Mouse (Mus musculus) stomach, embryonic 16.5 days (tissue): ENCODE results near the gene Ccdc70. TPM values are rescaled to one million over a fixed set of nuclear protein-coding genes. Genes with fewer than 3 reads are reported as not detected.
A peak's percentile ranks its signal among the peaks of the same experiment; 100 is the strongest.

Source experiments
- ATAC-seq: fragments of 200-750 bp; cut with Nextera tagmentation; 2 replicates; pipeline ENCODE4 v1.8.0; 2017; ENCODE audit warnings: moderate number of reproducible peaks, moderate TSS enrichment; ENCODE audit not compliant: insufficient read depth, low FRiP score
- H3K27ac ChIP-seq: fragments of 300-500 bp; sonication (generic); 2 replicates; pipeline ENCODE4 v1.5.1; 2014; ENCODE audit warnings: low read length
- H3K27me3 ChIP-seq: fragments of 300-500 bp; sonication (generic); 2 replicates; pipeline ENCODE4 v1.6.1; 2014; ENCODE audit warnings: low read length, control low read depth, mixed read lengths; ENCODE audit not compliant: control insufficient read depth, insufficient read depth
- H3K36me3 ChIP-seq: fragments of 300-500 bp; sonication (generic); 2 replicates; pipeline ENCODE4 v1.6.1; 2014; ENCODE audit warnings: low read length; ENCODE audit not compliant: control insufficient read depth, insufficient read depth
- H3K4me1 ChIP-seq: fragments of 300-500 bp; sonication (generic); 2 replicates; pipeline ENCODE4 v1.6.1; 2014; ENCODE audit warnings: low read length, control low read depth, mixed read lengths; ENCODE audit not compliant: control insufficient read depth, insufficient read depth
- H3K4me2 ChIP-seq: fragments of 300-500 bp; sonication (generic); 2 replicates; pipeline ENCODE4 v1.6.1; 2014; ENCODE audit warnings: low read depth, low read length, mixed read lengths
- H3K4me3 ChIP-seq: fragments of 300-500 bp; sonication (generic); replicated peaks from 2 replicates; pipeline ENCODE4 v1.5.1; 2014; ENCODE audit warnings: mild to moderate bottlenecking, low read length
- H3K9ac ChIP-seq: fragments of 300-500 bp; sonication (generic); 2 replicates; pipeline ENCODE4 v1.6.1; 2014; ENCODE audit warnings: low read length
- H3K9me3 ChIP-seq: fragments of 300-500 bp; sonication (generic); replicated peaks from 2 replicates; pipeline ENCODE4 v1.6.1; 2016; ENCODE audit warnings: low read length, control low read depth; ENCODE audit not compliant: control insufficient read depth
- WGBS: fragments of 180-500 bp; shearing (Covaris S2); extraction: QIAGEN DNeasy Blood & Tissue Kit; methylation state at CpG from one replicate; pipeline ENCODE4 v1.1.7; 2014; 5-methylcytosine and 5-hydroxymethylcytosine counted together
- polyA plus RNA-seq: library from polyadenylated mRNA; unstranded; fragments of >200 nt; fragmentation: Nextera tagmentation; extraction: Ambion mirVana; gene quantifications from 2 replicates; pipeline ENCODE4 v1.2.1, GENCODE M21; 2015

Gene Ccdc70
- polyA plus RNA-seq, 1 experiment from 2014 or later: not detected

- H3K9ac ChIP-seq: no peak overlapping the region
- no peaks in the 10 kb centered on the region for H3K4me1 ChIP-seq
- no peaks in the 10 kb centered on the region for H3K36me3 ChIP-seq
- H3K27ac ChIP-seq: no peak overlapping the region
- H3K27me3 ChIP-seq: no peaks in the 10 kb centered on the region
- no peaks in the 10 kb centered on the region for H3K9me3 ChIP-seq
- H3K4me2 ChIP-seq: no peak overlapping the region
- 80% methylated on average over 7 of the region's 7 CpGs for WGBS
- H3K4me3 ChIP-seq: no peak overlapping the region
- ATAC-seq: no peak
These were observed 48.2 kb downstream of the Ccdc70 start for GRCm38 (mm10) chr8:22017731-22018130.

- Histone ChIP-seq H3K9me3 (no peaks in the 10 kb centered on the region), H3K9ac (no peak overlapping the region), H3K27ac (no peak overlapping the region), H3K36me3 (no peaks in the 10 kb centered on the region), H3K27me3 (no peaks in the 10 kb centered on the region), H3K4me2 (no peak overlapping the region), H3K4me3 (no peak overlapping the region), H3K4me1 (no peaks in the 10 kb centered on the region)
- WGBS: 52% methylated on average over 5 of the region's 5 CpGs
- ATAC-seq: peak; percentile 75
These were observed 49.9 kb downstream of the Ccdc70 start for GRCm38 (mm10) chr8:22019498-22019897.

- no peaks in the 10 kb centered on the region for H3K36me3 ChIP-seq
- no peak overlapping the region for H3K27ac ChIP-seq
- H3K27me3 ChIP-seq: no peaks in the 10 kb centered on the region
- H3K4me1 ChIP-seq: no peaks in the 10 kb centered on the region
- H3K4me2 ChIP-seq: no peak overlapping the region
- H3K4me3 ChIP-seq: no peak overlapping the region
- 60% methylated on average over 7 of the region's 7 CpGs for WGBS
- ATAC-seq: no peak
- no peak overlapping the region for H3K9ac ChIP-seq
- H3K9me3 ChIP-seq: no peaks in the 10 kb centered on the region
These were observed 52.7 kb downstream of the Ccdc70 start for GRCm38 (mm10) chr8:22022244-22022643.

Other genes with a start within 250 kb of the Ccdc70 start
- gene Defa24, start 235.3 kb upstream of the Ccdc70 start, polyA plus RNA-seq: 5.6 and 10.2 TPM in 2 replicates
- gene Defb50, start 146.2 kb upstream of the Ccdc70 start, polyA plus RNA-seq: not detected in 2 replicates
- not detected in 2 replicates for gene Defb2, start 129.8 kb upstream of the Ccdc70 start, polyA plus RNA-seq
- not detected in 2 replicates for gene Defb10, start 110.9 kb upstream of the Ccdc70 start, polyA plus RNA-seq
- gene Defb9, start 84.4 kb upstream of the Ccdc70 start, polyA plus RNA-seq: not detected in 2 replicates
- gene Defb11, start 63.4 kb upstream of the Ccdc70 start, polyA plus RNA-seq: not detected in 2 replicates
- gene Defb15, start 37.1 kb upstream of the Ccdc70 start, polyA plus RNA-seq: not detected in 2 replicates
- not detected in 2 replicates for gene Defb35, start 31.4 kb upstream of the Ccdc70 start, polyA plus RNA-seq
- gene Defb13, start 23.0 kb upstream of the Ccdc70 start, polyA plus RNA-seq: not detected in 2 replicates
- gene Fam90a1a, start 11.1 kb upstream of the Ccdc70 start, polyA plus RNA-seq: not detected in 2 replicates
- 11.1 and 12.7 TPM in 2 replicates for gene Atp7b, start 90.5 kb downstream of the Ccdc70 start, polyA plus RNA-seq
- gene Alg11, start 90.9 kb downstream of the Ccdc70 start, polyA plus RNA-seq: 34.2 and 38.1 TPM in 2 replicates
- 0.39 and 0.58 TPM in 2 replicates for gene Nek5, start 155.3 kb downstream of the Ccdc70 start, polyA plus RNA-seq
- 3.6 and 5.2 TPM in 2 replicates for gene Nek3, start 196.7 kb downstream of the Ccdc70 start, polyA plus RNA-seq
- 42.7 and 43.8 TPM in 2 replicates for gene Ckap2, start 216.0 kb downstream of the Ccdc70 start, polyA plus RNA-seq
- gene Vps36, start 223.0 kb downstream of the Ccdc70 start, polyA plus RNA-seq: 41.8 and 42.8 TPM in 2 replicates